Mouse (Mus musculus): Measurements from ENCODE around the gene Gm20388.

- TF ChIP-seq CTCF (conservative IDR thresholded peaks at IDR 0.05; ENCODE audit: insufficient read depth, insufficient read length, low read depth, low read length) = no peak
- no peak for TF ChIP-seq POLR2A (IDR thresholded peaks at IDR 0.05; ENCODE audit: low read depth, low read length)
These were observed 2982.8 kb downstream of the Gm20388 start for GRCm38 (mm10) chr8:122893451-122893850.

Measured in kidney, adult 2 months (tissue).